Mouse (Mus musculus) left cerebral cortex, postnatal 4 days (tissue): ENCODE results near the gene Prkar1b. TPM values are rescaled to one million over a fixed set of nuclear protein-coding genes. Genes with fewer than 3 reads are reported as not detected.

Experiments used
- DNase-seq: peaks from one replicate; pipeline ENCODE4 v3.0.0-alpha.2; 2022
- intact Hi-C: fragments of 180-260 bp; cut with DNase I; formaldehyde crosslinking; loops from one replicate; pipeline ENCODE4 v1.15.1; 2025
- total RNA-seq, 2 experiments: library from RNA; stranded (reverse); gene quantifications; 2 replicates each; pipeline ENCODE4 v1.2.3; 2021

The Prkar1b gene
- total RNA-seq, 2 experiments from 2014 or later, result 366 to 388 TPM

GRCm38 (mm10) chr5:138990659-138991380 lies 159.0 kb downstream of the Prkar1b start:
- intact Hi-C loops, result loop anchor here (5.0 to 10.0 kb wide), 3 partner anchors 134 to 184 kb away; no protein-coding TSS in a partner anchor
- peak; percentile 58 for DNase-seq

DNA sequence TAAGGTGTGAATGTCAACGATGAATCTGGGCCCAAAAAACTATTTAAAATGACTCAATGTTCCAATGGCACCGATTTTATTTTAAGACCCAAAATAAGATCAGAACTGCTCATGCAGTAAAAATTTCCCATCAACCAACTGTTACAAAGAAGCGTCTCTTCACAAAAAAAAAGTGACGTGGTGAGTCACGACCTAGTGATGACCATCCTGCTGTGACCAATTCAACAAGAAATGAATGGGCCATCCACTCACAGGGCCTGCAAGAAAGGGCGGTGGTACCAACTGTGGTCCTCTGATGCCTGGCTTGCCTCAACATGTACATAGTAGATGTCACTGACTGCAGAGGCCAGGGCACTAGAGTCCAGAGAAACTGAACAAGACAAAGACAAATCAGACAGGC lies 160.2 kb downstream of the Prkar1b start:
- no peak for DNase-seq
- intact Hi-C loops, result no loop called here

- intact Hi-C loops, result no loop called here
- DNase-seq, result peak; percentile 66
These were observed 161.0 kb downstream of the Prkar1b start for GRCm38 (mm10) chr5:138988764-138989163.

GRCm38 (mm10) chr5:138987994-138988393 lies 161.8 kb downstream of the Prkar1b start:
- no peak for DNase-seq
- intact Hi-C loops, result no loop called here

DNA sequence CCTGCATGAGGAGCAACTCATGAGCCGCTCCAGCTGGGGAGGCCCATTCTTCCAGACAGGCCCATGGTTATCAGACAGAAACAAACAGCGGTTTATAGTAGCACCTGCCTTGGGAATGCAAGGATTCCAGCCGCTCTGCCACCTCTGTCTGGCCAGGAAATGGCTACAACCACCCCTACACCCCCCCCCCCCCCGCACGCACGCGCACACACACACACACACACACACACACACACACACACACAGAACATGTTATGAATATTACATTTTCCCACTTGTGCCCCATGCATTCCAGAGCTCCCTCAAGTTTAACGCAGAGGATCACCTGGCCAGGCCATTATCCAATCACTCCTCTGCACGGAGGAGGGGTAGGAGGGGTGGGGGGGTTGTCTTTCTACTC lies 167.9 kb downstream of the Prkar1b start:
- DNase-seq, result no peak
- intact Hi-C loops, result no loop called here

DNA sequence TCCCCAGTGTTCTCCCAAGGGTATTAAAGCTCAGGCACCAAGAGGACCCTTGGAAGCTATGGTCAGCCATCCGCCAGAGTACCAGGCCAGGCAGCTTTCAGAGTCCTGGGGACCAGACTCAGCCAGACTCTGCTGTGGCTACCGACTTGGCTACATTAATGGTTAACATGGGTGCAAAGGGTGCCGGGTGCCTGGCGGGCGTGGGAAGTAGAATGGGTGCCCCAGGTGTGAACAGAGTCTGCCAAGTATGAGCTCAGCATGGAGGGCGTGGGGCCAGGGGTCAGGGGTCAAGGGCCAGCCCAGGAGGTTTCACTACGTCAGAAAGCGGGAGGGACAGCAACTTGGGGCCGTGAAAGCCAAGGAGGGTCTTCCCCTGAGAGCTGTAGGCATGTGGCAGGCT lies 169.2 kb downstream of the Prkar1b start:
- DNase-seq, result no peak
- intact Hi-C loops, result no loop called here

- DNase-seq, result no peak
- intact Hi-C loops, result no loop called here
These were observed 170.0 kb downstream of the Prkar1b start for GRCm38 (mm10) chr5:138979840-138980239.

DNA sequence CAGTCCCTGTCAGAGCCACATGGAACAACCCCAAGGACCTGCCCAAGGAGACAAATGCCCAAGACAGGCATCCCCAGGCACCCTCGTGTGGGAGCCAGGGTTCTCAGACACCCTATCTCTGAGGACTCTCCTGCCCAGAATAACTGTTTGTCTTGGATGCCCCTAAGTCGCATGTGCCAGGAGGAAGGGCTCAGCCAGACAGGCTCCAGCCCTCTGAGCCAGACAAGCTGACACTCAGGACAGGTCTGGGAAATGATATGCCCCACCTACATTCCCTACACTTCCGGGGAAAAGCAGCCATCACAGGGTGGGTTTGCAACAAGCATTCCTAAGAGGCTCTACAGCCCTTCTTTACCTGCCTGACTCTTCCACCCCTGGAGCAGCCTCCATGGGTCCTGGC lies 172.0 kb downstream of the Prkar1b start:
- intact Hi-C loops, result no loop called here

GRCm38 (mm10) chr5:138974911-138975485 lies 174.8 kb downstream of the Prkar1b start:
- intact Hi-C loops, result no loop called here

More for the DNA sequence above, 172.0 kb downstream of the Prkar1b start:
- no peak for DNase-seq

DNA sequence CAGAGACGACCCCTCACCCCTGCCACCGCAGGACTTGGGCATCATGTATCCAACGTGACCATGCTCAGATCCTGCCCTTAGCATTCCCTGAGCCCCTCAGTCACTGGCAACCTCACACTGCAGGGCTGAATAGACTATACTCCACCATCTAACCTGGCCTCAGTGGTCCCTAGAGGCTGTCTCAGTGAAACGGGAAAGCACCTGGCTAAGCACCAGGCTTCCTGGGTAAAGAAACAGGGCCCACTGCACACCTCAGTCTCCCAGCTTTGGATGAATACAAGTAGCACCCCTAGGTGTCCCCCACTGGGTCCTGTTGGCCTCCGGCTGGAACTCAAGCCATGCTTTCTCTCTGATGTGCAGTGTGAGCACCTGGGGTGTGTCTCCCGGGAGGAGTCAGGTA lies 176.3 kb downstream of the Prkar1b start:
- DNase-seq, result no peak
- intact Hi-C loops, result no loop called here

More at GRCm38 (mm10) chr5:138974911-138975485, 174.8 kb downstream of the Prkar1b start:
- no peak for DNase-seq

DNA sequence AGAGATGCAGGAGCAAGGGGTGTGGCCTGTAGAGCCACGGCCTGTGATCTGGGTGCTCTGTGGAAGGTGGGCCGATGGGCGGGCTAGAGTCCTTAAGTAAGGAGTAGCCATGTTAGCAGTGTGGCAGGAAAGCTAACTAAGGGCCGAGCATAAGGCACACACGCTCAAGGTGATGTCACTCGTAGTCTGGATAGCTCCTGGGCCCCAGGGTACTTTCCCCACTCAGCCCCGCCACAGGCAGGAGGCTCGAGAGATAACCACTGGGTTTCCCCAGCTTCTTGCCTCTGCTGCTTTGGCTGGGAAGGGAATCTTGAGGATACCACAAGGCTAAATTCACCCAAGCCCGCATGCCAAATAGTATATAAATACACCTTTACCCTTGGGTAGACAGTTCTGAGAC lies 178.4 kb downstream of the Prkar1b start:
- intact Hi-C loops, result no loop called here
- DNase-seq, result no peak

- DNase-seq, result peak; percentile 76
- intact Hi-C loops, result no loop called here
These were observed 179.7 kb downstream of the Prkar1b start for GRCm38 (mm10) chr5:138970056-138970490.

Other genes with a start within 250 kb of the Prkar1b start
- gene Pdgfa, start 152.6 kb downstream of the Prkar1b start, total RNA-seq, result 10 to 100 TPM; 50.3 to 52.3 TPM
- 10 to 100 TPM in 1 of 2 experiments, 1 to 10 TPM in 1; 7.8 to 11.4 TPM for gene Dnaaf5, start 222 bp upstream of the Prkar1b start, total RNA-seq
- gene Sun1, start 50.6 kb upstream of the Prkar1b start, total RNA-seq, result 10 to 100 TPM; 77.1 to 81.6 TPM
- 10 to 100 TPM; 54.8 to 59.8 TPM for gene Get4, start 102.3 kb upstream of the Prkar1b start, total RNA-seq
- gene Adap1, start 175.6 kb upstream of the Prkar1b start, total RNA-seq, result 100 to 1,000 TPM; 219 to 247 TPM
- gene Cox19, start 201.4 kb upstream of the Prkar1b start, total RNA-seq, result 10 to 100 TPM; 87.8 to 89.3 TPM
- gene Cyp2w1, start 202.6 kb upstream of the Prkar1b start, total RNA-seq, result not detected
- gene Gpr146, start 227.7 kb upstream of the Prkar1b start, total RNA-seq, result 1 to 10 TPM; 2.2 to 2.5 TPM